Mouse (Mus musculus) thymus, adult 2 months (tissue): ENCODE data around the gene Ccdc183.

ENCODE experiments used
- CTCF ChIP-seq: fragments of 200-500 bp; IDR thresholded peaks from 2 replicates; pipeline ENCODE4 v1.5.1; 2012; ENCODE audit warnings: mild to moderate bottlenecking, control low read depth, low read length, moderate library complexity, borderline replicate concordance; ENCODE audit not compliant: control insufficient read depth, poor library complexity, insufficient read depth; ENCODE audit errors: extremely low read depth
- POLR2A ChIP-seq: fragments of 200-500 bp; IDR thresholded peaks from 2 replicates; pipeline ENCODE4 v1.6.1; 2012; ENCODE audit warnings: mild to moderate bottlenecking, low read length, control low read depth, moderate library complexity; ENCODE audit not compliant: control insufficient read depth, poor library complexity, insufficient read depth; ENCODE audit errors: extremely low read depth

GRCm38 (mm10) chr2:25657652-25658051 lies 40.2 kb upstream of the Ccdc183 start, which contains the start of gene Lcn5:
- TF ChIP-seq POLR2A (no peak), CTCF (no peak)
